Mouse (Mus musculus) midbrain, embryonic 16.5 days (tissue): ENCODE data around the gene Cpsf4. TPM values are rescaled to one million over a fixed set of nuclear protein-coding genes. Genes with fewer than 3 reads are reported as not detected.
"Not testable (repeated sequence)": the region's sequence is repeated elsewhere in the genome, so short reads cannot be mapped to it uniquely, and the experiment has no call there.

Source experiments
- ATAC-seq: fragments of 200-750 bp; cut with Nextera tagmentation; 2 replicates; pipeline ENCODE4 v1.8.0; 2017; ENCODE audit warnings: moderate TSS enrichment
- H3K27ac ChIP-seq: fragments of 300-500 bp; sonication (generic); 2 replicates; pipeline ENCODE4 v1.5.1; 2014; ENCODE audit warnings: mild to moderate bottlenecking, low read length, mixed read lengths
- H3K27me3 ChIP-seq: fragments of 300-500 bp; sonication (generic); 2 replicates; pipeline ENCODE4 v1.6.1; 2014; ENCODE audit warnings: low read depth, low read length, mixed read lengths; ENCODE audit not compliant: control insufficient read depth, insufficient read depth
- H3K36me3 ChIP-seq: fragments of 300-500 bp; sonication (generic); 2 replicates; pipeline ENCODE4 v1.6.1; 2014; ENCODE audit warnings: mild to moderate bottlenecking, low read length, moderate library complexity, mixed read lengths; ENCODE audit not compliant: control insufficient read depth, insufficient read depth
- H3K4me1 ChIP-seq: fragments of 300-500 bp; sonication (generic); 2 replicates; pipeline ENCODE4 v1.6.1; 2014; ENCODE audit warnings: mild to moderate bottlenecking, low read length, mixed read lengths; ENCODE audit not compliant: control insufficient read depth, insufficient read depth
- H3K4me2 ChIP-seq: fragments of 300-500 bp; sonication (generic); 2 replicates; pipeline ENCODE4 v1.6.1; 2014; ENCODE audit warnings: mild to moderate bottlenecking, low read length, mixed read lengths
- H3K4me3 ChIP-seq: fragments of 300-500 bp; sonication (generic); 2 replicates; pipeline ENCODE4 v1.5.1; 2014; ENCODE audit warnings: low read depth, mild to moderate bottlenecking, low read length, moderate library complexity, mixed read lengths
- H3K9ac ChIP-seq: fragments of 300-500 bp; sonication (generic); 2 replicates; pipeline ENCODE4 v1.6.1; 2014; ENCODE audit warnings: low read depth, low read length, mixed read lengths
- H3K9me3 ChIP-seq: fragments of 300-500 bp; sonication (generic); replicated peaks from 2 replicates; pipeline ENCODE4 v1.6.1; 2014; ENCODE audit warnings: mild to moderate bottlenecking, low read length, mixed read lengths; ENCODE audit not compliant: control insufficient read depth, poor library complexity, severe bottlenecking
- WGBS: fragments of 180-500 bp; shearing (Covaris S2); extraction: QIAGEN DNeasy Blood & Tissue Kit; methylation state at CpG from one replicate; pipeline ENCODE4 v1.1.7; 2014; 5-methylcytosine and 5-hydroxymethylcytosine counted together
- polyA plus RNA-seq: library from polyadenylated mRNA; unstranded; fragments of >200 nt; fragmentation: Nextera tagmentation; extraction: Ambion mirVana; gene quantifications from 2 replicates; pipeline ENCODE4 v1.2.1, GENCODE M21; 2015

Gene Cpsf4
- 52.4 and 52.5 TPM in 2 replicates for polyA plus RNA-seq

DNA sequence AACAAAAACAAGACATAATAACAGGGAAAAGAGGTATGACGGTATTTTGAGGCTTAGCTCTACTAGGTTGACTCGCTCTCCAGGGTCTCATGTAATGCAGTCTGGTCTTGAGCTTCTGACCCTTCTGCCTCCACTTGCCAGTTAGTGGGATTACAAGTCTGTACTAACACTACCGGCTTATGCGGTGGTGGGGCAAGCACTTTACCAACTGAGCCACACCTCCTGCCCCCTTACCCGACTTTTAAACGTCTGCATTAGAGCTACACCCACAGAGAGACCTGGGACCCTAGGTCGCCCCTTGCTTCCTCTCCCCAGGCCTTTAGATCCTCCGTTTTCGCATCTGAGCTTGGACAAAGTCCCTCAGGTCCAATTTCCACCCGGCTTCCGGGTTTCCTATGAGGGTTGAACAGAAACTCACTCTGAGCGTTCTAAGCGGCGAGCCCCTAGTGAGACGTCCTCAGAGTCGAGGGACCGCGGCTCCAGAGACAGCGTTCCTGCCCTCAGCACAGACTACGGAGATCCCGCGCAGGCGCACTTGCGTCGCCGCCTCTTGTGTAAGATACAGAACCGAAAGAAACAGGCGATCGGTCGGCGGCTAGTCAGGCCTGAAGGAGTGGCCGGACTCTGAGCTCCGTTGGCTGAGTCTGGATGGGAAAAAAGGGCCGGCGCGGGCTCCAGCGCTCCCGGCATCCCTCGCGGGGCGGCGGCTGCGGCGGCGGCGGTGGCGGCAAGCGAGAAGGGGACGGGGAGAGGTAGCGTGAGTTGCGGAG, at the start of gene Cpsf4, which contains the start of gene Ptcd1:
Gene Cpsf4 (plus strand): TSS at position 678 of the 770 bp plus-strand sequence.
Gene Ptcd1 (minus strand): TSS at position 573 of the 770 bp plus-strand sequence.
- peak within 1 kb of the TSS; percentile 79 for H3K27ac ChIP-seq
- H3K36me3 ChIP-seq, result peaks cover 21% of the 10 kb centered on the region
- peak within 1 kb of the TSS; percentile 86 for H3K4me3 ChIP-seq
- no peaks in the 10 kb centered on the region for H3K9me3 ChIP-seq
- peak within 1 kb of the TSS; percentile 88 for H3K9ac ChIP-seq
- H3K4me1 ChIP-seq, result peaks cover 23% of the 10 kb centered on the region
- under 1% methylated on average over 50 of the region's 51 CpGs for WGBS
- no peaks in the 10 kb centered on the region for H3K27me3 ChIP-seq
- H3K4me2 ChIP-seq, result peak within 1 kb of the TSS; percentile 96
- ATAC-seq, result peak; percentile 94

DNA sequence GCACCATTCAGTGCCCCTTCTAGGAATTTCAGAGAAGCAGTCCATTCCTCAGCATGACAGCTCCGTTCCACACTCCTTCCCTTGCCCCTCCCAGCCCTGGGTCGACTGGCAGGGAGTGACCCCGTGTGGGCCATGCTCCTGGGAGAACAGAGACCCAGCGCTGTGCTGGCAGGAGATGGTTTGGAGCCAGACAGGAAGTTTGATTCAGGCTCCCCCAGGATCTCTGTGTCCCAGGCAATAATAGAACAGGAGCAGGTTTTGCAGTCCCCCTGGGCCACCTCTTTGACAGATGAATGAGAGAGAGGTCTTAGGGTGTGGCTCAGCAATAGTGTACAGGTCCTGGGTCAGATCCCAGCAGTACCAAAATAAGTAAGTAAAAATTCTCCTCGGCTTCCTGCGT, 49.0 kb upstream of the Cpsf4 start:
- 70% methylated on average over 6 of the region's 6 CpGs for WGBS
- no peak overlapping the region for H3K4me3 ChIP-seq
- peaks cover 15% of the 10 kb centered on the region for H3K27me3 ChIP-seq
- H3K4me1 ChIP-seq, result peaks cover 8% of the 10 kb centered on the region
- H3K4me2 ChIP-seq, result no peak overlapping the region
- 0 out of 2 replicates have a peak, but pooled peaks cover 2% of the 10 kb centered on the region for H3K36me3 ChIP-seq
- H3K9me3 ChIP-seq, result no peaks in the 10 kb centered on the region
- ATAC-seq, result no peak
- no peak overlapping the region for H3K27ac ChIP-seq
- H3K9ac ChIP-seq, result no peak overlapping the region

DNA sequence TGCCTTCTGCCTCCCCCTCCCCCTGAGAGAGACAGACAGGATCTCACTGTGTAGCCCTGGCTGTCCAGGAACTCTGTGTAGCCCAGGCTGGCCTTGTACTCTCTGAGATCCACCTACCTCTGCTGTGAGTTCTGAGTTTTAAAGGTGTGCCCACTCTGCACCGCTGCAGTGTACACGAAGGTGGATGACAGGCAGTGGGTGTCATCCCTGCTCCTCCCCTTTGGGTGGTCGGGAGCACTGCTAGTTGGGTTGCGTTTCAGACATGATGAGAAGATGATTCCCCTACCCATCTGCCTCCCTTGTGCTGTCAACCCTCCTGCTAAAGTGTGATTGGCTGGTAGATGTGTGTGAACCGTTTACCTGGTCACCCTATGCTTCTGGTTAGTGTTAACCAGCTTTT, 48.6 kb upstream of the Cpsf4 start:
- no peak for ATAC-seq
- Histone ChIP-seq H3K27ac (no peak overlapping the region), H3K4me1 (peaks cover 8% of the 10 kb centered on the region), H3K9me3 (no peaks in the 10 kb centered on the region), H3K4me2 (no peak overlapping the region), H3K27me3 (peaks cover 13% of the 10 kb centered on the region), H3K36me3 (0 out of 2 replicates have a peak, but pooled peaks cover 4% of the 10 kb centered on the region), H3K4me3 (no peak overlapping the region), H3K9ac (no peak overlapping the region)
- WGBS, result 90% methylated on average over 5 of the region's 5 CpGs

DNA sequence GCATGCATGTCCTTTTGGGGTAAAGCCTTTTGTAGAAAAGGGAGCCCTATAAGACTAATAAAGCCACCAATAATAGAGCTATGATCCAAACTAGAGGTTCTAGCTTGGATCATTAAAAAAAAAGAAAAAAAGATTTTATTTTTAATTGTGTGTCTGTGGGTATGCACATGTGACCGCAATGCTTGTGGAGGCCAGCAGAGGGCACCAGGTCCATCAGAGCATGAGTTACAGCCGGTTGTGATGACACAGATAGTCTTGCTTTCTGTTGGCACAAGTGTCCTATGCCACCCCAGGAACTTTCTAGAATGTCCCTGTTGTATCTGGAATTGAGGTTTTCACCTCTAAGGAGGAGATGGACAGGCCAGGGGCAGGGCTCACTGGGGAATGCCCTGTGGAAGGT, 47.6 kb upstream of the Cpsf4 start:
- Histone ChIP-seq H3K4me2 (no peak overlapping the region), H3K4me1 (peaks cover 3% of the 10 kb centered on the region; the same call in 1 of the 2 replicates), H3K9me3 (no peaks in the 10 kb centered on the region), H3K9ac (no peak overlapping the region), H3K36me3 (0 out of 2 replicates have a peak, but pooled peaks cover 4% of the 10 kb centered on the region), H3K27ac (no peak overlapping the region), H3K4me3 (no peak overlapping the region), H3K27me3 (peaks cover 5% of the 10 kb centered on the region)
- 89% methylated on average over 2 of the region's 2 CpGs for WGBS
- no peak for ATAC-seq

GRCm38 (mm10) chr5:145120921-145121320, 46.1 kb upstream of the Cpsf4 start:
- Histone ChIP-seq H3K36me3 (0 out of 2 replicates have a peak, but pooled peaks cover 4% of the 10 kb centered on the region), H3K4me1 (no peaks in the 10 kb centered on the region), H3K4me2 (no peak overlapping the region), H3K9me3 (no peaks in the 10 kb centered on the region), H3K27me3 (no peaks in the 10 kb centered on the region), H3K9ac (no peak overlapping the region), H3K27ac (no peak overlapping the region), H3K4me3 (no peak overlapping the region)
- 88% methylated on average over 7 of the region's 7 CpGs for WGBS
- no peak for ATAC-seq

GRCm38 (mm10) chr5:145123396-145123795, 43.6 kb upstream of the Cpsf4 start:
- Histone ChIP-seq H3K27me3 (no peaks in the 10 kb centered on the region), H3K27ac (no peak overlapping the region), H3K9ac (no peak overlapping the region), H3K4me3 (no peak overlapping the region), H3K4me1 (no peaks in the 10 kb centered on the region), H3K9me3 (no peaks in the 10 kb centered on the region), H3K4me2 (no peak overlapping the region), H3K36me3 (peaks cover 14% of the 10 kb centered on the region)
- 93% methylated on average over 19 of the region's 19 CpGs for WGBS
- no peak for ATAC-seq

- no peaks in the 10 kb centered on the region for H3K4me1 ChIP-seq
- H3K4me2 ChIP-seq, result no peak overlapping the region
- no peak overlapping the region for H3K9ac ChIP-seq
- no peak overlapping the region for H3K27ac ChIP-seq
- WGBS, result 96% methylated on average over 9 of the region's 9 CpGs
- no peaks in the 10 kb centered on the region for H3K27me3 ChIP-seq
- ATAC-seq, result no peak
- H3K4me3 ChIP-seq, result no peak overlapping the region
- no peaks in the 10 kb centered on the region for H3K9me3 ChIP-seq
- H3K36me3 ChIP-seq, result peaks cover 38% of the 10 kb centered on the region
Measured at GRCm38 (mm10) chr5:145126580-145126979, 40.4 kb upstream of the Cpsf4 start.

GRCm38 (mm10) chr5:145129124-145129523, 37.9 kb upstream of the Cpsf4 start:
- ATAC-seq, result no peak

DNA sequence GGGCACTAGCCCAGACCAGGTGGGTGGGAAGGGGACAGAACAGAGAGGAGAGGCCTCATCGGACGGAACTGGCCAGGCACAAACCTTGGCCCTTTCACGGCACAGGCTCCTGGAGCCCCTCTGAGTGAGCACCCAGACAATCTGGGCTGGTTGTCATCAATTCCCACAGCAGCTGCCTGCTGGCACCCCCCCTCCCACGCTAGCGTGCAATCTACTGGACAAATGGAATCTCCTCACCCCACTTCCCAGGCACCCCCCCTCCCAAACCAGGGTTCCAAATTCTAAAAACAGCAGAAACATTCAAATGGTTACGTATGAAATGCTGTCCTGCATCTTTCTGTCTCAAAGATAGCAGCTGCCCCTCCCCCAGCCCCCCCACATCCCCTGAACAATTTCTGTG, 37.2 kb upstream of the Cpsf4 start:
- not testable (repeated sequence) for H3K4me1 ChIP-seq, H3K27me3 ChIP-seq, H3K9ac ChIP-seq, H3K4me2 ChIP-seq, H3K4me3 ChIP-seq, H3K27ac ChIP-seq, ATAC-seq, H3K9me3 ChIP-seq
- 99% methylated on average over 6 of the region's 6 CpGs for WGBS
- H3K36me3 ChIP-seq, result peaks cover 59% of the 10 kb centered on the region

More at GRCm38 (mm10) chr5:145129124-145129523, 37.9 kb upstream of the Cpsf4 start:
- no peaks in the 10 kb centered on the region for H3K27me3 ChIP-seq
- no peaks in the 10 kb centered on the region for H3K4me1 ChIP-seq
- no peak overlapping the region for H3K4me3 ChIP-seq
- H3K27ac ChIP-seq, result no peak overlapping the region
- no peaks in the 10 kb centered on the region for H3K9me3 ChIP-seq
- WGBS, result 96% methylated on average over 4 of the region's 4 CpGs
- H3K36me3 ChIP-seq, result peaks cover 52% of the 10 kb centered on the region
- H3K9ac ChIP-seq, result no peak overlapping the region
- no peak overlapping the region for H3K4me2 ChIP-seq
